7 mouse cellular contexts compared by ENCODE assay signal in genomic region chr15:81936679-81937078, GRCm38 (mm10). TPM values are rescaled to one million over a fixed set of nuclear protein-coding genes. Genes with fewer than 3 reads are reported as not detected.
DNase-seq lines count a peak whose midpoint lies in the region; ATAC-seq and TF ChIP-seq lines count a peak whose summit lies in the region.

Gene Csdc2 (plus strand): TSS chr15:81936759.

- H3K36me3 ChIP-seq in kidney, adult 2 months (ENCODE audit: control insufficient read depth, insufficient read depth, low read length), result no peaks in the 10 kb centered on the region
- no peaks in the 10 kb centered on the region for H3K36me3 ChIP-seq in limb, embryonic 14.5 days (ENCODE audit: control insufficient read depth, insufficient read depth, low read length)
- peaks cover 13% of the 10 kb centered on the region for H3K36me3 ChIP-seq in neural tube, embryonic 13.5 days

- H3K9ac ChIP-seq in limb, embryonic 14.5 days (ENCODE audit: low read depth, low read length, severe bottlenecking), result peak within 1 kb of the TSS; percentile 61
- peak within 1 kb of the TSS; percentile 90 for H3K9ac ChIP-seq in neural tube, embryonic 13.5 days

- H3K4me2 ChIP-seq in limb, embryonic 14.5 days (replicated peaks; ENCODE audit: low read depth, low read length, severe bottlenecking), result peak within 1 kb of the TSS; percentile 72
- peak within 1 kb of the TSS; percentile 85 for H3K4me2 ChIP-seq in neural tube, embryonic 13.5 days

- TF ChIP-seq POLR2A in kidney, adult 2 months (IDR thresholded peaks at IDR 0.05; ENCODE audit: low read depth, low read length), result no peak
- TF ChIP-seq POLR2A in limb, embryonic 14.5 days (IDR thresholded peaks at IDR 0.05; ENCODE audit: borderline replicate concordance, extremely low read depth, insufficient read depth, insufficient read length), result no peak

- no peak; the same call in 1 of the 2 replicates for TF ChIP-seq CTCF in kidney, adult 2 months (conservative IDR thresholded peaks at IDR 0.05; ENCODE audit: insufficient read depth, insufficient read length, low read depth, low read length)

- H3K4me1 ChIP-seq in kidney, adult 2 months (ENCODE audit: control insufficient read depth, insufficient read depth, low read length), result peaks cover 5% of the 10 kb centered on the region; the same call in 1 of the 2 replicates
- H3K4me1 ChIP-seq in limb, embryonic 14.5 days (ENCODE audit: control insufficient read depth, insufficient read depth, low read length), result peaks cover 15% of the 10 kb centered on the region
- peaks cover 47% of the 10 kb centered on the region for H3K4me1 ChIP-seq in neural tube, embryonic 13.5 days (replicated peaks)

- no peaks in the 10 kb centered on the region for H3K9me3 ChIP-seq in limb, embryonic 14.5 days (ENCODE audit: control insufficient read depth, low read length)
- H3K9me3 ChIP-seq in neural tube, embryonic 13.5 days, result no peaks in the 10 kb centered on the region

- DNase-seq in adrenal gland, postnatal 14 days, result peak; percentile 75
- DNase-seq in cerebellum, adult 9-11 months, result peak; percentile 81
- DNase-seq in heart, adult 18-20 months, result peak; percentile 64 to 75
- DNase-seq in kidney, adult 2 months, result peak; percentile 65
- peak; percentile 55 for DNase-seq in limb, embryonic 14.5 days (ENCODE audit: low spot score)
- DNase-seq in thymus, postnatal 4 days, result no peak

- H3K27ac ChIP-seq in kidney, adult 2 months (ENCODE audit: insufficient read depth, low read depth, low read length), result no peak within 1 kb of the TSS
- H3K27ac ChIP-seq in limb, embryonic 14.5 days (replicated peaks; ENCODE audit: low read depth, low read length), result 0 out of 2 replicates have a peak within 1 kb of the TSS, but pooled peaks have one; percentile 33
- H3K27ac ChIP-seq in neural tube, embryonic 13.5 days (replicated peaks), result peak within 1 kb of the TSS; percentile 96

- ATAC-seq in limb, embryonic 14.5 days (ENCODE audit: low FRiP score, low read depth), result peak; percentile 78
- ATAC-seq in neural tube, embryonic 13.5 days (ENCODE audit: low read depth), result peak; percentile 76

- 6% methylated on average over 12 of the region's 12 CpGs for WGBS in kidney, adult 2 months
- WGBS in limb, embryonic 14.5 days, result 2% methylated on average over 12 of the region's 12 CpGs
- WGBS in neural tube, embryonic 13.5 days, result under 1% methylated on average over 12 of the region's 12 CpGs

- H3K4me3 ChIP-seq in kidney, adult 2 months (ENCODE audit: insufficient read depth, low read depth, low read length), result peak within 1 kb of the TSS; percentile 54
- peak within 1 kb of the TSS; percentile 48 for H3K4me3 ChIP-seq in limb, embryonic 14.5 days (replicated peaks; ENCODE audit: low read length)
- peak within 1 kb of the TSS; percentile 67 for H3K4me3 ChIP-seq in neural tube, embryonic 13.5 days

- H3K27me3 ChIP-seq in kidney, adult 2 months (replicated peaks; ENCODE audit: control insufficient read depth, insufficient read depth, low read length), result no peaks in the 10 kb centered on the region
- no peaks in the 10 kb centered on the region for H3K27me3 ChIP-seq in limb, embryonic 14.5 days (ENCODE audit: control insufficient read depth, insufficient read depth, low read length)
- no peaks in the 10 kb centered on the region for H3K27me3 ChIP-seq in neural tube, embryonic 13.5 days

RNA-seq across cellular contexts. Expression of gene Csdc2, which starts in this region (rescaled TPM):
- 15.7 and 17.3 TPM in 2 replicates for total RNA-seq in adrenal gland, postnatal 14 days (2021)
- 10 to 100 TPM; 54.7 to 62.7 TPM for total RNA-seq in heart, adult 18-20 months (2021)
- polyA plus RNA-seq in kidney, adult 2 months (2012; rRNA removed), result 5.6 and 6.0 TPM in 2 replicates
- polyA plus RNA-seq in limb, embryonic 14.5 days (2012; rRNA removed), result 16.2 and 23.6 TPM in 2 replicates
- 13.5 and 14.3 TPM in 2 replicates for polyA plus RNA-seq in limb, embryonic 14.5 days (2014; fragmentation: Nextera tagmentation; extraction: Ambion mirVana)
- polyA plus RNA-seq in neural tube, embryonic 13.5 days (2015; fragmentation: Nextera tagmentation; extraction: Ambion mirVana), result 117 and 127 TPM in 2 replicates
